Mouse (Mus musculus) intestine, embryonic 14.5 days (tissue): Measurements from ENCODE around the gene Alg1. TPM values are rescaled to one million over a fixed set of nuclear protein-coding genes. Genes with fewer than 3 reads are reported as not detected.

ENCODE experiments used
- ATAC-seq: fragments of 200-750 bp; cut with Nextera tagmentation; replicated peaks from 2 replicates; pipeline ENCODE4 v1.8.0; 2017; ENCODE audit warnings: low read depth, moderate number of reproducible peaks, moderate TSS enrichment, moderate library complexity; ENCODE audit not compliant: low FRiP score, low TSS enrichment
- DNase-seq: peaks from one replicate; pipeline ENCODE4 v3.0.0-alpha.2; 2018; ENCODE audit warnings: low spot score
- H3K27ac ChIP-seq: fragments of 300-500 bp; sonication (generic); 2 replicates; pipeline ENCODE4 v1.5.1; 2014; ENCODE audit warnings: low read depth, mild to moderate bottlenecking, control low read depth
- H3K27me3 ChIP-seq: fragments of 300-500 bp; sonication (generic); replicated peaks from 2 replicates; pipeline ENCODE4 v1.6.1; 2014; ENCODE audit warnings: low read length, control low read depth; ENCODE audit not compliant: control insufficient read depth, insufficient read depth
- H3K36me3 ChIP-seq: fragments of 300-500 bp; sonication (generic); 2 replicates; pipeline ENCODE4 v1.6.1; 2014; ENCODE audit warnings: low read length, control low read depth; ENCODE audit not compliant: control insufficient read depth, insufficient read depth
- H3K4me1 ChIP-seq: fragments of 300-500 bp; sonication (generic); replicated peaks from 2 replicates; pipeline ENCODE4 v1.6.1; 2014; ENCODE audit warnings: low read length, control low read depth, mixed read lengths; ENCODE audit not compliant: control insufficient read depth, insufficient read depth
- H3K4me2 ChIP-seq: fragments of 300-500 bp; sonication (generic); 2 replicates; pipeline ENCODE4 v1.6.1; 2014; ENCODE audit warnings: low read length
- H3K4me3 ChIP-seq: fragments of 300-500 bp; sonication (generic); 2 replicates; pipeline ENCODE4 v1.5.1; 2014; ENCODE audit warnings: low read depth, low read length, control low read depth, mixed read lengths
- H3K9ac ChIP-seq: fragments of 300-500 bp; sonication (generic); 2 replicates; pipeline ENCODE4 v1.6.1; 2014; ENCODE audit warnings: mild to moderate bottlenecking, low read length
- H3K9me3 ChIP-seq: fragments of 300-500 bp; sonication (generic); 2 replicates; pipeline ENCODE4 v1.6.1; 2016; ENCODE audit warnings: low read length, control low read depth; ENCODE audit not compliant: control insufficient read depth
- WGBS: fragments of 180-500 bp; shearing (Covaris S2); extraction: QIAGEN DNeasy Blood & Tissue Kit; methylation state at CpG from one replicate; pipeline ENCODE4 v1.1.7; 2014; 5-methylcytosine and 5-hydroxymethylcytosine counted together
- microRNA-seq: library from miRNA; unstranded; fragments of <30 nt; microRNA quantifications from one replicate; pipeline ENCODE4, GENCODE M21; 2016
- polyA plus RNA-seq: library from polyadenylated mRNA; unstranded; fragments of >200 nt; fragmentation: Nextera tagmentation; extraction: Ambion mirVana; gene quantifications from 2 replicates; pipeline ENCODE4 v1.2.1, GENCODE M21; 2014

Gene Alg1
- polyA plus RNA-seq, 1 experiment from 2014 or later: 28.7 TPM

DNA sequence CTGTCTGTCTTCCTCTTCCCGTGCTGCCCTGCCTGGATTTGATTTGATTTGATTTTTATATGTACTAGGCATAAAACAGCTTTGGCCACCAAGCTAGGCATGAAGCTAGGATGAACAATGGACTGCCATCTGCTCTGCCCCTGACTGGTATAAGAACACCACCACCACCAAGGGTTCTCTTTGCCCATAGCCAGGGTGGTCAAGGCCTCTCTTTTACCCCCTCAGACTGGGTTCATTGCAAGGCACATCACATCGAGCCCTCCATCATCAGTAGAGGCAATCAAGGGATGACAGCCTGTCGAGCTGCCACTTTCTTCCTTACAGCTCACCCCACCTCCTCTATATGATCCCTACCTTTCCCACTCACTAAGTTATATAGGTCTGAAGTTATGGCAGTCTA lies 39.0 kb downstream of the Alg1 start:
- Histone ChIP-seq H3K4me1 (no peaks in the 10 kb centered on the region), H3K4me2 (no peak overlapping the region), H3K27ac (no peak overlapping the region), H3K9ac (no peak overlapping the region), H3K9me3 (no peaks in the 10 kb centered on the region), H3K27me3 (no peaks in the 10 kb centered on the region), H3K36me3 (no peaks in the 10 kb centered on the region), H3K4me3 (no peak overlapping the region)
- DNase-seq: no peak
- no peak for ATAC-seq
- 72% methylated on average over 3 of the region's 3 CpGs for WGBS

DNA sequence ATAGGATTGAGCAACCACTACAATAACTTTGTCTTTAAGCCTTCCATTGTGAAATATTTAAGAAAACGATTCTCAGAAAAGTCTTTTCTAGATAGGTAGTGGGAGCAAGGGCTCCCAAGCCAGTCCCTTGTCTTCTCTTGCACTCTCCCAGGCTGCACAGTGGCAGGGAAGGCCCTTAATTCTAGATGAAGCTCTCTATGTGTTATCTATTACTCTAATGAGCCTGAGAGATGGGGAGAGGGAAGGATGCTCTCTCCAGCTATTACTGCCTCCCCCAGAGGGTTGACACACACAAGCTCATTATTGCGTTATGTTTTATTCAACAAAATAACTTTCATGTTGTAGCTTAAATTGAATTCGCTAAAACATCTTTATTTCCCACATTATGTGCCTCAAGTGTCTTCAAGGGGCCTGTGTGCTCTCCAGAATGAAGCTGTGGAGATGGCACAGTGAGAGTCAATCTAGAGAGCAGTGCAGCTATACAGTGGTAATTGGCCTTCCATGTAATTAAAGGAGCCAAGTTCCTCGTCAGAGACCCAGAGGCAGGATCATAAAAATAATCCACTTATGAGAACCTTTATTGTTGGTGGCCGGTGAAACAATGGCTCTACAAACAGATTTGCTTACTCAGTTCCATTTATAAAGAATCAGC lies 46.3 kb downstream of the Alg1 start:
- 76% methylated on average over 5 of the region's 5 CpGs for WGBS
- no peak overlapping the region for H3K4me2 ChIP-seq
- no peak overlapping the region for H3K4me3 ChIP-seq
- no peak for ATAC-seq
- H3K27me3 ChIP-seq: no peaks in the 10 kb centered on the region
- no peak overlapping the region for H3K9ac ChIP-seq
- H3K9me3 ChIP-seq: no peaks in the 10 kb centered on the region
- no peak for DNase-seq
- no peaks in the 10 kb centered on the region for H3K4me1 ChIP-seq
- H3K36me3 ChIP-seq: no peaks in the 10 kb centered on the region
- no peak overlapping the region for H3K27ac ChIP-seq

DNA sequence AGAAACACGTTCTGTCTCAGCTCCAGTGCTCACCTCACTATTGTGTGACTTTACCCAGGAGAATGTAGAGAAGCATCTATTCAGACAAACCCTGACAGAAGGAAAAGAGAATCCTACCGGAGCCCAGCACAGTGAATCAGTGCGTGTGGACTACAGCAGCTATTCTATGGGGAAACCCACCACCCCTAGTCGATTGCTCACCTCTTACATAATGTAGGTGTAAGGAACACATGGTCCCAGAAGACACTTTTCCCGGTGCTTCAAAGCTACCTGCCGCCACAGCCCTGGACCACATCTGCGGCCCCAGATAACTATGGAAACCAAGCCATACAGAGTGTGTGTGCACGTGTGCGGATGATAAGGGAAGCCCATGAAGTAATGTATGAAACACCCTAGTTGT lies 49.3 kb downstream of the Alg1 start:
- H3K9ac ChIP-seq: no peak overlapping the region
- 89% methylated on average over 9 of the region's 9 CpGs for WGBS
- no peaks in the 10 kb centered on the region for H3K27me3 ChIP-seq
- DNase-seq: no peak
- H3K4me2 ChIP-seq: no peak overlapping the region
- no peaks in the 10 kb centered on the region for H3K9me3 ChIP-seq
- no peak overlapping the region for H3K4me3 ChIP-seq
- ATAC-seq: no peak
- no peaks in the 10 kb centered on the region for H3K36me3 ChIP-seq
- no peak overlapping the region for H3K27ac ChIP-seq
- no peaks in the 10 kb centered on the region for H3K4me1 ChIP-seq

DNA sequence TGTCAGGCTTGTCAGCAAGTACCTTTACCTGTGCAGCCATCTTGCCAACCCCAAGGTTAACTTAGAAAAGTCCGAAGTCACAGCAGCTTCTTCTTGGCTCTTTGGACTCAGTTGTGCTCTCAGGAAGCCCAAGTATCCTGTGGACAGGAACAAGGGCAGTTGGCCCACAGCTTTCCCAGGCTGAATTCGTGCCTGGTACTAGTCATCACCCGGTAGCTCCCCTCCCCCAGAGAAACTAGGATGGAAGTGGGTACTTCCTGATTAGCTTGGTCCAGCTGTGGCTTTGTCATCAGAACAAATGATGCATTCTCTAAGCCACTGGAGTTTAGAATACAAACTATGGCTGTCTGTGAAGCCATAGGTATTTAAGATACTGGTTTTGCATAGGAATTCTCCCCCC lies 52.0 kb downstream of the Alg1 start:
- H3K36me3 ChIP-seq: no peaks in the 10 kb centered on the region
- ATAC-seq (no peak), DNase-seq (no peak)
- no peak overlapping the region for H3K4me2 ChIP-seq
- H3K4me1 ChIP-seq: no peaks in the 10 kb centered on the region
- H3K4me3 ChIP-seq: no peak overlapping the region
- H3K9me3 ChIP-seq: no peaks in the 10 kb centered on the region
- H3K27me3 ChIP-seq: no peaks in the 10 kb centered on the region
- H3K27ac ChIP-seq: no peak overlapping the region
- no peak overlapping the region for H3K9ac ChIP-seq
- 49% methylated on average over 3 of the region's 3 CpGs for WGBS

Small RNA genes within 50 kb of the gene (microRNA-seq; reads per million reads assigned to microRNA genes)
- not detected for gene Gm23689
- not detected for gene Gm26095
- gene Mir6364: not detected

Other genes with a start within 250 kb of the Alg1 start
- gene Sept12, start 235.8 kb upstream of the Alg1 start, polyA plus RNA-seq: 0.24 TPM in 1 of 2 replicates, not detected in the other
- 42.6 and 57.4 TPM in 2 replicates for gene Smim22, start 226.3 kb upstream of the Alg1 start, polyA plus RNA-seq
- 57.0 and 59.3 TPM in 2 replicates for gene Rogdi, start 220.1 kb upstream of the Alg1 start, polyA plus RNA-seq
- 93.9 and 101 TPM in 2 replicates for gene Glyr1, start 183.8 kb upstream of the Alg1 start, polyA plus RNA-seq
- 22.4 and 22.6 TPM in 2 replicates for gene Ubn1, start 183.6 kb upstream of the Alg1 start, polyA plus RNA-seq
- gene Ppl, start 101.2 kb upstream of the Alg1 start, polyA plus RNA-seq: 5.4 and 5.8 TPM in 2 replicates
- gene Sec14l5, start 86.5 kb upstream of the Alg1 start, polyA plus RNA-seq: 0.05 and 0.11 TPM in 2 replicates
- 18.5 and 20.0 TPM in 2 replicates for gene Nagpa, start 29.6 kb upstream of the Alg1 start, polyA plus RNA-seq
- 3.4 and 3.7 TPM in 2 replicates for gene AU021092, start 11.3 kb upstream of the Alg1 start, polyA plus RNA-seq
- 42.1 and 42.8 TPM in 2 replicates for gene Eef2kmt, start 22.4 kb downstream of the Alg1 start, polyA plus RNA-seq